Mouse (Mus musculus) small intestine, adult 2 months (tissue): ENCODE data around the gene Gm44805.

Experiments
- CTCF ChIP-seq: fragments of 200-500 bp; IDR thresholded peaks from 2 replicates; pipeline ENCODE4 v1.5.1; 2012; ENCODE audit warnings: low read depth, mild to moderate bottlenecking, control low read depth, inconsistent platforms, low read length, moderate library complexity, mixed read lengths; ENCODE audit not compliant: insufficient replicate concordance, insufficient read length; ENCODE audit errors: extremely low read depth
- POLR2A ChIP-seq: fragments of 200-500 bp; IDR thresholded peaks from 2 replicates; pipeline ENCODE4 v1.6.1; 2012; ENCODE audit warnings: low read depth, mild to moderate bottlenecking, control low read depth, inconsistent platforms, low read length, moderate library complexity

GRCm38 (mm10) chr7:19652614-19653013 is 28.6 kb downstream of the Gm44805 start:
- no peak for TF ChIP-seq CTCF
- no peak for TF ChIP-seq POLR2A
